Mouse (Mus musculus) spleen, adult 10 weeks (tissue): ENCODE measurements around the gene Myo1a. TPM values are rescaled to one million over a fixed set of nuclear protein-coding genes. Genes with fewer than 3 reads are reported as not detected.

Experiments
- polyA plus RNA-seq: library from polyadenylated mRNA; stranded (reverse); fragments of 350-450 nt; fragmentation: Illumina TruSeq; extraction: RNeasy Lipid Tissue Mini Kit (QIAGEN cat#74804); gene quantifications from one replicate; pipeline ENCODE4 v1.2.3, GENCODE M21; 2015; ENCODE audit warnings: low replicate concordance; ENCODE audit not compliant: insufficient read depth

Myo1a gene
- 0.35 TPM for polyA plus RNA-seq

DNA sequence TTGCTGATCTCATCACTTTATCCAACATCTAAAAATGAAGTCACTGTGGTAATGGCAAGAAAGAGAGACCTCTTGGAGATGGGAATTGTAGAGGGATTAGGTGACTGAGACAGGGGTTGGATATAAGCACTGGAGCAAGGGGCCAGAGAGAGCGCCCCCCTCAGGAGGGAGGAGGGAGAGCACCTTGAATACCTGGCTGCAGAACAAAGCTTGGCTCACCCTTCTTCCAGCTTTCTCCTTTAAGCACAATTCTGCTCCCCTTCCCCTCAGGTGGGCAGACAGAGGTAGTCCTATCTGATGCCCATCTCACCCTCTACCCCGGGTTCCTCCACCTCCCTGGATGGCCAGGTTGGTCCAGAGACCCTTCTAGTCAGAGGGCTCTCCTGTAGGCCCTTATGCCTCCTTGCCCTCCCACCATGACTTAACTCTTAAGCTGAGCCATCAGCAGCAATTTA, at the start of gene Myo1a:
TSS of gene Myo1a (plus strand) at position 405 of the 455 bp plus-strand sequence.

DNA sequence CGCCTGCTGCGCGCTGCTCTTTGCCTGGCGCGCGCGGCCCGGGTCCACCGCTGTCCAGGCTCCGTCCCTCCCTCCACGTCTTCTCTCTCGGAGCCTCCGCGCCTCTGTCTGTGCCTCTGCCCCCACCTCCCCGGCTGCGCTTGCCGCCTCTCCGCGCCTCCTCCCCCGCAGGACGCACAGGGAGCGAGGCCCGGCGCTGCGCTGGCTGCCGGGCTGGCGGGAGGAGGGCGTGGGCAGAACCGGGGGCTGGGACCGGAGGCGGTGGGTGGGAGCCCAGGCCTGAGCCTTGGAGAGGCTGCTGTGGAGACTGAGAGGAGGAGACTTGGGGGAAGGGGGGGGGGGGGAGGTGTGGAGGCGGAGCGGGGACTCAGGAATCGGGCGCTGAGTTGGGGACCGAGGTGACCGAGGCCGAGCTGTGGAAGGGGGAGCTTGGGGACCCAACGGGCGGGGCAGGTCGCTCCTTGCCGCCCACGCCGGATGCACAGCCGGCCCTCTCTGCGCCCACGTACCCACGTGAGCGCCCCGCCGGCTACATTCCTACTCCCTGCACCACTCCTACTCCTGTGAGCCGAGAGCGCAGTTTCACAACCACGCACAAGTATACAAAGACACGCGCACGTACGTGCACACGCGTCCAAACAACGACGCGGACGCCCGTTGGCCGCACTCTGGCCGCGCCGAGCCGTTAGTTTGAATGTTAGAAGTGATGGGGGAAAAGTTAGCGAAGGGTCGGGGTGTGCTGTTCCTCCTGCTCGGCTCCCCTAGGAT, 38.3 kb upstream of the Myo1a start, which contains the start of gene Nemp1:
TSS of gene Nemp1 (plus strand) at position 401 of the 768 bp plus-strand sequence.

GRCm38 (mm10) chr10:127668093-127669050, 36.6 kb upstream of the Myo1a start, which contains the start of gene Nab2:
TSS of gene Nab2 (minus strand) at chr10:127668568.

DNA sequence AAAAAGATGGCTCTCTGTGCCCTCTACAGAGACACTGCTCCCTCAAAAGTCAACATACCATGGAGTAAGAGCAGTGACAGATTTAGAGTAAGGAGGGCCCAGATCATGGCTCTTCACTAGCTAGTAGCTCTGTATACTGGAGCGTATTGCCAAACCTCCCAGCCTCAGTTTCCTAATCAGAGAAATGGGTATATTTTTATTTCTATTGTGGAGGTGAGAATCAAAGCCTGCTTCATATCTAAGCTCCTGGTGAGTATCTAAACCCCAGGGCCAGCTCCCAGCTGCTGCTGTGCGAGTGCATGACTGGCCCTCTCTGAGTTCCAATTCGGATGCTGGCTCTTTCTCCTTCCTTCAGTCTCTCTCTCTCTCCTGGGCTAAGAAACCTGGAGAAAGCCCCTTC, 19.2 kb downstream of the Myo1a start, which contains the start of gene Tac2:
TSS of gene Tac2 (plus strand) at position 301 of the 400 bp plus-strand sequence.

GRCm38 (mm10) chr10:127739083-127739660, 34.2 kb downstream of the Myo1a start, which contains the start of gene Zbtb39:
TSS of gene Zbtb39 (plus strand) at chr10:127739538.

DNA sequence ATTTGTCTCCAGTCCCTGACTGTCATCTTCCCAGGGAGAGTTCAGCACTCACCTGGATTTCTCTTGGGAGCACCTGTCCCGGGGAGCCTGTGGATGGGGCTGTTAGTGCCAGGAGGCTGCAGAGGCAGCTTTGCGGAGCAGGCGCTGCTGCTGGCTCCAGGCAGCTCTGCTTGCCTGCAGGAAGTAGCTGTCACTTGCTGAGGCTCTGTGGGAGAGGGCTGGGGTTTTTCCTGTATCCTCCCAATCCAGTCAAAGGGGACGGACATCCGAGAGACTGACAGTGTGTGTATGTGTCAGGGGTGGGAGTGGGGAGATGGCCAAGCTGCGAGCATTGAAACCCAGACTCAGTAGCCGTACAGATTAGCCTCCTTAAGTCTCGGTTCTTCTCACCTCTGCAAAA, 46.6 kb downstream of the Myo1a start, which contains the start of gene Gpr182:
TSS of gene Gpr182 (minus strand) at position 185 of the 400 bp plus-strand sequence.

GRCm38 (mm10) chr10:127759181-127760110, 54.5 kb downstream of the Myo1a start, which contains the start of the genes Rdh1 and Rdh16f1:
TSS of gene Rdh1 (plus strand) at chr10:127759721.
TSS of gene Rdh16f1 (plus strand) at chr10:127759787.

Other genes with a start within 250 kb of the Myo1a start
- gene Stac3, start 203.5 kb upstream of the Myo1a start, polyA plus RNA-seq, result 3.6 TPM
- gene Ndufa4l2, start 190.2 kb upstream of the Myo1a start, polyA plus RNA-seq, result 1.8 TPM
- gene Shmt2, start 182.7 kb upstream of the Myo1a start, polyA plus RNA-seq, result 27.0 TPM
- gene Nxph4, start 170.6 kb upstream of the Myo1a start, polyA plus RNA-seq, result not detected
- gene Lrp1, start 84.0 kb upstream of the Myo1a start, polyA plus RNA-seq, result 26.0 TPM
- 130 TPM for gene Stat6, start 62.2 kb upstream of the Myo1a start, polyA plus RNA-seq
- gene Nemp1, start 38.3 kb upstream of the Myo1a start, polyA plus RNA-seq, result 17.1 TPM
- gene Nab2, start 36.6 kb upstream of the Myo1a start, polyA plus RNA-seq, result 10.6 TPM
- 0.41 TPM for gene Tac2, start 19.3 kb downstream of the Myo1a start, polyA plus RNA-seq
- 7.9 TPM for gene Zbtb39, start 34.4 kb downstream of the Myo1a start, polyA plus RNA-seq
- 9.3 TPM for gene Gpr182, start 46.6 kb downstream of the Myo1a start, polyA plus RNA-seq
- gene Rdh1, start 54.6 kb downstream of the Myo1a start, polyA plus RNA-seq, result 1.1 TPM
- 1.9 TPM for gene Rdh16f1, start 54.6 kb downstream of the Myo1a start, polyA plus RNA-seq
- gene Rdh9, start 71.2 kb downstream of the Myo1a start, polyA plus RNA-seq, result not detected
- not detected for gene Rdh16, start 96.0 kb downstream of the Myo1a start, polyA plus RNA-seq
- gene Rdh19, start 144.8 kb downstream of the Myo1a start, polyA plus RNA-seq, result not detected
- gene Rdh16f2, start 161.3 kb downstream of the Myo1a start, polyA plus RNA-seq, result not detected
- not detected for gene Rdh7, start 183.6 kb downstream of the Myo1a start, polyA plus RNA-seq
- not detected for gene Sdr9c7, start 193.3 kb downstream of the Myo1a start, polyA plus RNA-seq